Mouse (Mus musculus) urinary bladder, adult 2 months (tissue): ENCODE data around the gene 4930447C04Rik. TPM values are rescaled to one million over a fixed set of nuclear protein-coding genes. Genes with fewer than 3 reads are reported as not detected.

Experiments
- DNase-seq: peaks from one replicate; pipeline ENCODE4 v3.0.0; 2022; ENCODE audit warnings: low spot score
- polyA plus RNA-seq: library from polyadenylated mRNA; depleted of rRNA; stranded (reverse); fragments of >200 nt; gene quantifications from 2 replicates; pipeline ENCODE4 v1.2.3, GENCODE M21; 2012

4930447C04Rik gene
- polyA plus RNA-seq, 1 experiment, result 3.4 TPM

GRCm38 (mm10) chr12:72943574-72944110 lies 3.1 kb upstream of the 4930447C04Rik start:
- no peak for DNase-seq

GRCm38 (mm10) chr12:72942171-72942570 lies 1.6 kb upstream of the 4930447C04Rik start:
- no peak for DNase-seq

- no peak for DNase-seq
Measured at GRCm38 (mm10) chr12:72941398-72942051, 951 bp upstream of the 4930447C04Rik start.

GRCm38 (mm10) chr12:72940822-72941397 lies 336 bp upstream of the 4930447C04Rik start:
- no peak for DNase-seq

- no peak for DNase-seq
Measured at GRCm38 (mm10) chr12:72939616-72940015, 958 bp downstream of the 4930447C04Rik start, which contains the start of gene Six6. Gene Six6, plus strand, starts transcription at chr12:72939892.

- no peak for DNase-seq
Measured at GRCm38 (mm10) chr12:72938600-72939490, 1.7 kb downstream of the 4930447C04Rik start.

- no peak for DNase-seq
Measured at GRCm38 (mm10) chr12:72938176-72938575, 2.4 kb downstream of the 4930447C04Rik start.

GRCm38 (mm10) chr12:72937537-72938120 lies 2.9 kb downstream of the 4930447C04Rik start:
- DNase-seq, result no peak

GRCm38 (mm10) chr12:72936751-72937150 lies 3.8 kb downstream of the 4930447C04Rik start:
- DNase-seq, result no peak

- DNase-seq, result no peak
Measured at GRCm38 (mm10) chr12:72917159-72917993, 23.2 kb downstream of the 4930447C04Rik start.

- no peak for DNase-seq
Measured at GRCm38 (mm10) chr12:72854377-72855032, 86.1 kb downstream of the 4930447C04Rik start.

GRCm38 (mm10) chr12:72853406-72854076 lies 87.0 kb downstream of the 4930447C04Rik start:
- DNase-seq, result no peak

- no peak for DNase-seq
Measured at GRCm38 (mm10) chr12:72852264-72852663, 88.3 kb downstream of the 4930447C04Rik start.

GRCm38 (mm10) chr12:72850146-72850545 lies 90.4 kb downstream of the 4930447C04Rik start:
- DNase-seq, result no peak

GRCm38 (mm10) chr12:72847725-72848124 lies 92.8 kb downstream of the 4930447C04Rik start:
- DNase-seq, result no peak

- DNase-seq, result no peak
Measured at GRCm38 (mm10) chr12:72845946-72846345, 94.6 kb downstream of the 4930447C04Rik start.

GRCm38 (mm10) chr12:72843973-72844620 lies 96.5 kb downstream of the 4930447C04Rik start:
- no peak for DNase-seq

GRCm38 (mm10) chr12:72843555-72843954 lies 97.0 kb downstream of the 4930447C04Rik start:
- DNase-seq, result no peak

- DNase-seq, result no peak
Measured at GRCm38 (mm10) chr12:72843135-72843534, 97.4 kb downstream of the 4930447C04Rik start.
